Mouse (Mus musculus) liver, embryonic 14.5 days (tissue): ENCODE measurements around the gene Sec22c. TPM values are rescaled to one million over a fixed set of nuclear protein-coding genes. Genes with fewer than 3 reads are reported as not detected.
A peak's percentile ranks its signal among the peaks of the same experiment; 100 is the strongest.

Experiments
- ATAC-seq: fragments of 200-750 bp; cut with Nextera tagmentation; 2 replicates; pipeline ENCODE4 v1.8.0; 2017; ENCODE audit warnings: moderate number of reproducible peaks, mild to moderate bottlenecking, moderate library complexity; ENCODE audit not compliant: insufficient read depth
- DNase-seq, 3 experiments: peaks; one replicate each; pipeline ENCODE4 v3.0.0-alpha.2; 2012 to 2013; ENCODE audit warnings: low read depth in 3 of 3, low spot score in 3 of 3
- H3K27ac ChIP-seq: fragments of 300-500 bp; sonication (generic); 2 replicates; pipeline ENCODE4 v1.5.1; 2014; ENCODE audit warnings: moderate library complexity, mild to moderate bottlenecking, control low read depth, inconsistent platforms
- H3K27me3 ChIP-seq: fragments of 300-500 bp; sonication (generic); 2 replicates; pipeline ENCODE4 v1.6.1; 2014; ENCODE audit warnings: mild to moderate bottlenecking, low read length, moderate library complexity; ENCODE audit not compliant: control insufficient read depth, insufficient read depth
- H3K36me3 ChIP-seq: fragments of 300-500 bp; sonication (generic); replicated peaks from 2 replicates; pipeline ENCODE4 v1.6.1; 2014; ENCODE audit warnings: low read depth; ENCODE audit not compliant: control insufficient read depth, insufficient read depth
- H3K4me1 ChIP-seq, 2 experiments: fragments of 200-500 bp in 1 of 2; fragments of 300-500 bp in 1 of 2; sonication (generic) in 1 of 2; replicated peaks; 2 replicates each; pipeline ENCODE4 v1.6.1; 2012 to 2014; ENCODE audit warnings: antibody characterized with exemption in 1 of 2, inconsistent platforms in 1 of 2, low read length in 1 of 2; ENCODE audit not compliant: control insufficient read depth in 2 of 2, insufficient read depth in 2 of 2
- H3K4me2 ChIP-seq: fragments of 300-500 bp; sonication (generic); 2 replicates; pipeline ENCODE4 v1.6.1; 2014; ENCODE audit warnings: low read depth, mild to moderate bottlenecking, control low read depth, moderate library complexity
- H3K4me3 ChIP-seq, 2 experiments: fragments of 200-500 bp in 1 of 2; fragments of 300-500 bp in 1 of 2; sonication (generic) in 1 of 2; 2 replicates each; pipeline ENCODE4 v1.5.1; 2012 to 2014; ENCODE audit warnings: low read depth in 2 of 2, low read length in 2 of 2, mild to moderate bottlenecking in 2 of 2, control low read depth in 1 of 2, inconsistent platforms in 1 of 2, moderate library complexity in 1 of 2; ENCODE audit not compliant: insufficient read depth in 1 of 2
- H3K9ac ChIP-seq: fragments of 300-500 bp; sonication (generic); replicated peaks from 2 replicates; pipeline ENCODE4 v1.6.1; 2014; ENCODE audit warnings: mild to moderate bottlenecking, control low read depth, moderate library complexity
- H3K9me3 ChIP-seq: fragments of 300-500 bp; sonication (generic); 2 replicates; pipeline ENCODE4 v1.6.1; 2016; ENCODE audit warnings: low read length, mixed read lengths; ENCODE audit not compliant: control insufficient read depth
- CTCF ChIP-seq: IDR thresholded peaks from 2 replicates; pipeline ENCODE4 v1.5.1; 2016; ENCODE audit warnings: antibody characterized with exemption, low read depth, control low read depth
- EP300 ChIP-seq: IDR thresholded peaks from 2 replicates; pipeline ENCODE4 v1.6.1; 2016; ENCODE audit warnings: antibody characterized with exemption, low read depth
- WGBS: fragments of 180-500 bp; shearing (Covaris S2); extraction: QIAGEN DNeasy Blood & Tissue Kit; methylation state at CpG from one replicate; pipeline ENCODE4 v1.1.7; 2014; ENCODE audit not compliant: insufficient replicate concordance; 5-methylcytosine and 5-hydroxymethylcytosine counted together
- polyA plus RNA-seq, 2 experiments: library from polyadenylated mRNA; depleted of rRNA in 1 of 2; stranded (reverse) in 1 of 2; unstranded in 1 of 2; fragments of >200 nt; fragmentation: Nextera tagmentation in 1 of 2; extraction: Ambion mirVana in 1 of 2; gene quantifications; 2 replicates each; pipeline versions ENCODE4 v1.2.1 to v1.2.3; 2012 to 2014

The Sec22c gene
- polyA plus RNA-seq, 2 experiments = 1.8 to 2.9 TPM

DNA sequence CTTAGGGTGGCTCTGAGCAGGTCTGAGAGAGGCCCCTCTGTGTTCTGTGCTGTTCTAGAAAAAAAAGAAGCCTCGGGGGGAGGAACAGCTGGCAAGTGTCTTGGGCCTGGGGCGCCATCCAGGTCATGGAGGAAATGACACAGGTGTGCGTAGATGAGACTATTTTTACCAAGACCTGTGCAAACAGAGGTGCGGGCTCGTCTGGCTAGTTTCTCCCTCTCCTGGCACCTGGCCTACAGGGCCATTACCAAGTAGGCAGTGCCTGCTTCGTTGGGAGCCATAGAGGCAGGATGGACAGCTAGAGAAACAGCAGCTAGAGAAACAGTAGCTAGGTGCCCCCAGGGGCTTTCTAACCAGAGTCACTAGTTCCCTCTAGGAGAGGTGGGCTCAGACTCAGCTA lies 72.0 kb downstream of the Sec22c start:
- Histone ChIP-seq H3K36me3 (no peaks in the 10 kb centered on the region), H3K27me3 (no peaks in the 10 kb centered on the region), H3K9ac (no peak overlapping the region), H3K4me3 (no peak overlapping the region), H3K27ac (no peak overlapping the region), H3K9me3 (no peaks in the 10 kb centered on the region), H3K4me1 (no peaks in the 10 kb centered on the region), H3K4me2 (no peak overlapping the region)
- no peak for DNase-seq
- no peak for ATAC-seq
- TF ChIP-seq EP300 (no peak), CTCF (no peak)
- 51% methylated on average over 6 of the region's 6 CpGs for WGBS

DNA sequence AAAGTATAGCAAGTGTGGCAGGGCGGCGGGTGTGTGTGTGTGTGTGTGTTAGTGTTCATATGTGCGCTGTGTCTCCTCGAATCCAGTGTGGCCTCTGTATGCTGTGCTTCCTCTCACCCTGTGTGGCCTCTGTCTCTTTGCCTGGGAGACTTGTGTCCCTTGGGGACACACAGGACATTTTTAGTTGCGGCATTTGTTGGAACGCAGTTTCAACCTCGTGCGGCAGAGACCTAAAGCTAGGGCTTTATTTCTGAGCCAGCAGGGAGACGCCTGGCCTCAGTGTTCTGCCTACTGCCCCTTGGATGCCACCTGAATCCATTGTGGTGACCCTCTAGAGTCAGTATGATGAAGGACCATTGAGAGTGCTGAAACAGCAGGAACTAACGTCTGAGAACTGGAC lies 72.4 kb downstream of the Sec22c start:
- Histone ChIP-seq H3K4me3 (no peak overlapping the region), H3K4me1 (no peaks in the 10 kb centered on the region), H3K36me3 (no peaks in the 10 kb centered on the region), H3K4me2 (no peak overlapping the region), H3K27me3 (no peaks in the 10 kb centered on the region), H3K27ac (no peak overlapping the region), H3K9ac (no peak overlapping the region), H3K9me3 (no peaks in the 10 kb centered on the region)
- DNase-seq (no peak), ATAC-seq (no peak)
- TF ChIP-seq EP300 = no peak
- TF ChIP-seq CTCF = no peak
- WGBS = 76% methylated on average over 10 of the region's 10 CpGs

DNA sequence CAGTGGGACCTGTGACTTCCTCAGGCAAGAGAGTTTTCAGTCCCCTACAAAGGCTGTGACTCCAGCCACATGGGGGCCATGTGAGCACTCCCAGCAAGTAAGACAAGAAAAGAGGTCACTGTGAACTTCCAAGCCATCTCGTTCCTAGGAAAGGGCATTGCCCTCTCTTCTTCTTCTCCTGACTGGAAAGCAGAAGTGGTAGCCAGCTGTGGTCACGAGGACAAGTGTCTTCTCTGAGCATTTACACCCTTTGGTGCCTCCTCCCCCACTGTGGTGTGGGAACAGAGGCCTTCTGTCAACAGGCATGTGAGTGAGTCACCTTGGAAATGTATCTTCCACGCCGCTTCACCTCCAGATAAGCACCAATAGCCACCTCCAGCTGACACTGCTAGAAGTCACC lies 73.3 kb downstream of the Sec22c start:
- 13% methylated on average over 4 of the region's 4 CpGs for WGBS
- Histone ChIP-seq H3K4me3 (no peak overlapping the region), H3K4me1 (no peaks in the 10 kb centered on the region), H3K9me3 (no peaks in the 10 kb centered on the region), H3K36me3 (no peaks in the 10 kb centered on the region), H3K4me2 (no peak overlapping the region), H3K9ac (no peak overlapping the region), H3K27me3 (no peaks in the 10 kb centered on the region), H3K27ac (no peak overlapping the region)
- TF ChIP-seq EP300 (no peak), CTCF (no peak)
- peak in 1 of 3 experiments; percentile 27 for DNase-seq
- ATAC-seq = no peak

DNA sequence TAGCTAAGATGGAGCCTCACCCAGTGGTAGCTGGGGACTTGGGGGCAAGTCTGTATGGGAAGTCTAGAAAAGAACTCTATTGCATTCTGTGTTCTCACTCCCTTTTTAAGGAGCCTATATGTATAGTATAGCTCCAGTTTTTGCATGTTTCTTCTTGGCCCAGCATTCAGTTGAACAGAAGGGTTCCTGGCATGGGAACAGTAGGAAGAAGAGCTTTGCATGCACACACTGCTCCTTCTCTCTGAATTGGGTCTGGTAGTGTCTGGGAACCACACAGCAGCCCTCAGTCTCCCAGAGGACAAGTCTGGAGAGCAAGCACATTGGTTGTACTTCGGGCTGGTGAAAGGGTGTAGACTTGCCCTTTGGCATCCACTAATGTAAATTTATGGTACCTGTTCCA lies 74.7 kb downstream of the Sec22c start:
- H3K4me3 ChIP-seq = no peak overlapping the region
- H3K9ac ChIP-seq = no peak overlapping the region
- H3K4me2 ChIP-seq = no peak overlapping the region
- no peaks in the 10 kb centered on the region for H3K9me3 ChIP-seq
- TF ChIP-seq CTCF (no peak), EP300 (no peak)
- no peaks in the 10 kb centered on the region for H3K27me3 ChIP-seq
- 68% methylated on average over 1 of the region's 1 CpGs for WGBS
- DNase-seq (no peak), ATAC-seq (no peak)
- no peaks in the 10 kb centered on the region for H3K36me3 ChIP-seq
- no peak overlapping the region for H3K27ac ChIP-seq
- H3K4me1 ChIP-seq = no peaks in the 10 kb centered on the region

Other genes with a start within 250 kb of the Sec22c start
- gene Cck, start 209.8 kb downstream of the Sec22c start, polyA plus RNA-seq (2012; rRNA removed) = 0.12 and 0.25 TPM in 2 replicates
- not detected in 2 replicates for gene Cck, start 209.8 kb downstream of the Sec22c start, polyA plus RNA-seq (2014; fragmentation: Nextera tagmentation; extraction: Ambion mirVana)
- gene Lyzl4, start 63.4 kb downstream of the Sec22c start, polyA plus RNA-seq (2012; rRNA removed) = not detected in 2 replicates
- gene Lyzl4, start 63.4 kb downstream of the Sec22c start, polyA plus RNA-seq (2014; fragmentation: Nextera tagmentation; extraction: Ambion mirVana) = 0.15 TPM in 1 of 2 replicates, not detected in the other
- 0.17 and 0.26 TPM in 2 replicates for gene Vipr1, start 62.8 kb downstream of the Sec22c start, polyA plus RNA-seq (2012; rRNA removed)
- gene Vipr1, start 62.8 kb downstream of the Sec22c start, polyA plus RNA-seq (2014; fragmentation: Nextera tagmentation; extraction: Ambion mirVana) = 0.46 and 0.59 TPM in 2 replicates
- 23.4 and 24.8 TPM in 2 replicates for gene Ss18l2, start 4.8 kb upstream of the Sec22c start, polyA plus RNA-seq (2012; rRNA removed)
- gene Ss18l2, start 4.8 kb upstream of the Sec22c start, polyA plus RNA-seq (2014; fragmentation: Nextera tagmentation; extraction: Ambion mirVana) = 76.8 and 83.3 TPM in 2 replicates
- gene Nktr, start 13.7 kb upstream of the Sec22c start, polyA plus RNA-seq (2012; rRNA removed) = 29.5 and 41.5 TPM in 2 replicates
- gene Nktr, start 13.7 kb upstream of the Sec22c start, polyA plus RNA-seq (2014; fragmentation: Nextera tagmentation; extraction: Ambion mirVana) = 18.5 and 24.0 TPM in 2 replicates
- 1.8 and 2.3 TPM in 2 replicates for gene Zfp651, start 53.8 kb upstream of the Sec22c start, polyA plus RNA-seq (2012; rRNA removed)
- 0.52 and 0.75 TPM in 2 replicates for gene Zfp651, start 53.8 kb upstream of the Sec22c start, polyA plus RNA-seq (2014; fragmentation: Nextera tagmentation; extraction: Ambion mirVana)
- gene Klhl40, start 72.1 kb upstream of the Sec22c start, polyA plus RNA-seq (2012; rRNA removed) = 0.04 TPM in 1 of 2 replicates, not detected in the other
- gene Klhl40, start 72.1 kb upstream of the Sec22c start, polyA plus RNA-seq (2014; fragmentation: Nextera tagmentation; extraction: Ambion mirVana) = 0.05 TPM in 1 of 2 replicates, not detected in the other
- 0.05 TPM in 1 of 2 replicates, not detected in the other for gene Hhatl, start 87.0 kb upstream of the Sec22c start, polyA plus RNA-seq (2012; rRNA removed)
- not detected in 2 replicates for gene Hhatl, start 87.0 kb upstream of the Sec22c start, polyA plus RNA-seq (2014; fragmentation: Nextera tagmentation; extraction: Ambion mirVana)
- not detected in 2 replicates for gene Ccdc13, start 134.0 kb upstream of the Sec22c start, polyA plus RNA-seq (2012; rRNA removed)
- gene Ccdc13, start 134.0 kb upstream of the Sec22c start, polyA plus RNA-seq (2014; fragmentation: Nextera tagmentation; extraction: Ambion mirVana) = not detected in 2 replicates
- 12.9 and 20.8 TPM in 2 replicates for gene Higd1a, start 152.9 kb upstream of the Sec22c start, polyA plus RNA-seq (2012; rRNA removed)
- 97.4 and 119 TPM in 2 replicates for gene Higd1a, start 152.9 kb upstream of the Sec22c start, polyA plus RNA-seq (2014; fragmentation: Nextera tagmentation; extraction: Ambion mirVana)
- 0.07 and 0.08 TPM in 2 replicates for gene Ackr2, start 192.9 kb upstream of the Sec22c start, polyA plus RNA-seq (2012; rRNA removed)
- 0.20 and 0.37 TPM in 2 replicates for gene Ackr2, start 192.9 kb upstream of the Sec22c start, polyA plus RNA-seq (2014; fragmentation: Nextera tagmentation; extraction: Ambion mirVana)
- 0.67 and 0.74 TPM in 2 replicates for gene Cyp8b1, start 210.8 kb upstream of the Sec22c start, polyA plus RNA-seq (2012; rRNA removed)
- gene Cyp8b1, start 210.8 kb upstream of the Sec22c start, polyA plus RNA-seq (2014; fragmentation: Nextera tagmentation; extraction: Ambion mirVana) = 1.5 and 1.8 TPM in 2 replicates
- gene Fam198a, start 245.5 kb upstream of the Sec22c start, polyA plus RNA-seq (2012; rRNA removed) = 0.08 and 0.14 TPM in 2 replicates
- 0.10 and 0.13 TPM in 2 replicates for gene Fam198a, start 245.5 kb upstream of the Sec22c start, polyA plus RNA-seq (2014; fragmentation: Nextera tagmentation; extraction: Ambion mirVana)